Mouse (Mus musculus): ENCODE data around the gene Cym. TPM values are rescaled to one million over a fixed set of nuclear protein-coding genes. Genes with fewer than 3 reads are reported as not detected.

Cym gene
- 0.15 and 1.5 TPM in 2 replicates for polyA plus RNA-seq (2015; fragmentation: Nextera tagmentation; extraction: Ambion mirVana)

DNA sequence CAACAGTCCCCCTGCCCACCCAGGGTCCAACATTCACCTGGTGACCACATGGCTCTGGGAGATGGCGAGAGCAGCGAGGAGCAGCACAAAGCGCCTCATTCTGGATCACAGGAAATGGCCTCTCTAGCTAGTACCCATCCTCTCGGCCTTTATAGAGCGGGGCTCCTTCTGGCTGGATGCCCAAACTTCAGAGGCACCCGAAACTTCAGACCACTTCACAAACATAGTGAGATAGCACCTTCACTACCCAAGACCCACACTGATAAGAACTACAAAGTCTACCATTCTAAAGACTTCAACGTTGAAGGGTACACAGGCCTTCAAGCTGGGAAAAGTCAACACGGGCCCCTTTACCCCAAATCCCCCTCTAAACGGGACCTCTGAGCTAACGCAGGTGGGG is at the start of gene Cym:
Gene Cym (minus strand): TSS at position 125 of the 400 bp plus-strand sequence.
- no peak for ATAC-seq (ENCODE audit: insufficient number of reproducible peaks, low FRiP score, low TSS enrichment, low read depth)
- Histone ChIP-seq H3K4me3 (no peak within 1 kb of the TSS), H3K4me1 (no peaks in the 10 kb centered on the region), H3K9ac (no peak within 1 kb of the TSS), H3K36me3 (no peaks in the 10 kb centered on the region), H3K27ac (no peak within 1 kb of the TSS), H3K9me3 (no peaks in the 10 kb centered on the region), H3K4me2 (no peak within 1 kb of the TSS), H3K27me3 (0 out of 2 replicates have a peak, but pooled peaks cover 2% of the 10 kb centered on the region)
- WGBS = 78% methylated on average over 10 of the region's 10 CpGs

DNA sequence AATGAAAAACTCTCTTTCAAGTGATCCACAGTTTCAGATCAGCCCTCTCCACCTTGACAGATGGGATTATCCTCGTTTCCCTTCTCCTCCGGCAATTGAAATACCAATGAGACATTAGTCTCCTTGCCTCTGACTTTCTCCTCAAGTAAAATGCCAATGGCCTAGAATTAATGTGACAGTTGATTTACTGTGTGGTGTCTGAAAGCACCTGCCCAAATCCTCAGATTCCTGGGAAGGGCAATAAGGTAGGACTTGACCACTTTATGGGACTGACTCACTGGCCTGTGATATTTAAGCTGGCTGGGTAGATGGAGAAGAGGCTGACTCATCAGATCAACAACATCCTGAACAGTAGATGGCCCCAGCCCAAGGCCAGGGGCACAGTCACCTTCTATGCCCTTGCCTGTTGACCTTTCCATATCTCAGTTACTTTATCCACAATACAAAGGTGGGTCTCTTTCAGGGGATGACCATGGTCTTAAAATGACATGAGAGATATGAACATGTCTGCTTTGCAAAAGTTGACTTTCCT is 45.3 kb upstream of the Cym start:
- H3K4me1 ChIP-seq = no peaks in the 10 kb centered on the region
- no peaks in the 10 kb centered on the region for H3K27me3 ChIP-seq
- H3K36me3 ChIP-seq = no peaks in the 10 kb centered on the region
- H3K4me3 ChIP-seq = no peak overlapping the region
- no peak overlapping the region for H3K27ac ChIP-seq
- no peak overlapping the region for H3K9ac ChIP-seq
- ATAC-seq (ENCODE audit: insufficient number of reproducible peaks, low FRiP score, low TSS enrichment, low read depth) = no peak
- WGBS = 47% methylated on average over 2 of the region's 2 CpGs
- H3K4me2 ChIP-seq = no peak overlapping the region
- no peaks in the 10 kb centered on the region for H3K9me3 ChIP-seq

DNA sequence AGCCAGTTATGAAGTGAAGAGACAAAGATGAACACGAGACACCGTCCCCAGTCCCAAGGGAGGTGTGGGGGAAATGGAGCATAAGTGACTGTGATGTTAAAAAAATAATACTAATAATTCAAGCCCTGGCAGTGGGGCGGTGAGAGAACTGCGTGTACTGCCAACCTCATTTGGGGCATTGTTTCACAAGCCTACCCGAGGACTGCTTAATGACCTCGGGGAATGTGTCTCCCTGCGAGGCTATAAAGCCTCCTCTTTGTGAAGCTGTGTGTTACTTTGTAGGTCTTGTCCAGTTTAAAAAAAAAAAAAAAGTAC is 40.3 kb upstream of the Cym start:
- H3K4me1 ChIP-seq = peaks cover 12% of the 10 kb centered on the region
- 31% methylated on average over 7 of the region's 7 CpGs for WGBS
- no peaks in the 10 kb centered on the region for H3K36me3 ChIP-seq
- no peak overlapping the region for H3K4me3 ChIP-seq
- no peak overlapping the region for H3K27ac ChIP-seq
- no peak overlapping the region for H3K4me2 ChIP-seq
- ATAC-seq (ENCODE audit: insufficient number of reproducible peaks, low FRiP score, low TSS enrichment, low read depth) = no peak
- no peaks in the 10 kb centered on the region for H3K27me3 ChIP-seq
- no peaks in the 10 kb centered on the region for H3K9me3 ChIP-seq
- no peak overlapping the region for H3K9ac ChIP-seq

DNA sequence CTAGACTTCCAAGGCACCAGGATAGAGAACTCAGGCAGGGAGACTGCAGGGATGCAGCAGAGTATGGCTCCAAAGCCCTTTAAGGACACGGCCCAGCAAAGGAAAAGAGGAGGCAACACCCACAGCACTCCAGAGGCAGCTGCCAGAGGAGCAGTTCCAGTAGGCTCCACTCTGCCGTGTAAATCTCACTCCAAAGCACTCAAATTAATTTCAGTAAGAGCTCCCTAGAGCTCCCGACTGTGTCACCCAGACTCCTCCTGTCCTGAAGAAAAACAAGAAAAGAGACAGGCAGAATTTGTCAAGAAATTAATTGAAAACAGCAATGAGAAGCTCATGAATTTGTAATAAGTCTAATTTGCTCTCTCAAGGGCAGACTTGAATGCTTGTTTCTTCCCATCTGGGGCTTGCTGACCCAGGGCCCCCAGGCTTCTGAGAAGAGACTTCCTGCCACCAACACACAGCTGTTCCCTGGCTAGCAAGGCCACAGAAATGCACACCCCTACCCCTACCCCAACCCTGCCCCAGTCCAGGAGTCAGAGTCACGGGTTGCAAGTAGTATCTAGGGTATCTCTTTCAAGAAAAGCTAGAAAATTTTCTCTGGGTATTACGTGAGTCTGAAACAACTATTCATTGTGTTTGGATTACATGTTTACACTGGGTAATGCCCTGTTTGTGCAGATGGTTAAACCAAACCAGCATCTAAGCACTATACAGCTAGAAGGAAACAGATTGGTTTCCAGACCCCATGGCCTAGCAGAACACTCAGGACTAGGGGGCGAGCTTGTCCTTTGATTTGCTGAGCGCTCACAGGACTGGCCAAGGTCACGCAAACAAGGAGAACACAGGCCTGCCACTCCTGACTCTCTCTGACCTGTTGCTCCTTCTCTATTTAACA is 39.7 kb upstream of the Cym start:
- Histone ChIP-seq H3K4me2 (no peak overlapping the region), H3K4me3 (no peak overlapping the region), H3K27ac (no peak overlapping the region), H3K4me1 (peaks cover 12% of the 10 kb centered on the region), H3K36me3 (no peaks in the 10 kb centered on the region), H3K27me3 (no peaks in the 10 kb centered on the region), H3K9me3 (no peaks in the 10 kb centered on the region), H3K9ac (no peak overlapping the region)
- ATAC-seq (ENCODE audit: insufficient number of reproducible peaks, low FRiP score, low TSS enrichment, low read depth) = no peak
- WGBS = 36% methylated on average over 8 of the region's 8 CpGs

DNA sequence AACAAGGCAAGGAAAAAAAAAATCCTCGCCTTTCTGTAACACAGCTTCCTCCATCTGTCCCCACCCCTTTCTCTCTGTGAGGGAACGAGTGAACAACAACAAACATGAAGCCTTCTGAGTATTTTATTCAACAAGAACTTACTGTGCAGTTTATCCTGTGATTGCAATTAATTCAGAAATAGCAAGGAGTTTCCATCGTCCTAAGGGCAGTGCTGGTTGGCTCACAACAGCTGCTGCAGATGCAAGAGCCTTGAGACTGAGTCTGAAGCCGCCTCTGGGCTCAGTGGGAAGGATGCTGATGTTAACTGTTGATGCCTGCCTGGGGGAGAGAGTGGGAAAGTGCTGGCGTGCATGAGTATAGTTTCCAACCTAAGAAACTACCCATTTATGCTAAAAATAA is 36.4 kb upstream of the Cym start:
- H3K9ac ChIP-seq = no peak overlapping the region
- no peak overlapping the region for H3K27ac ChIP-seq
- ATAC-seq (ENCODE audit: insufficient number of reproducible peaks, low FRiP score, low TSS enrichment, low read depth) = no peak
- no peak overlapping the region for H3K4me3 ChIP-seq
- H3K27me3 ChIP-seq = no peaks in the 10 kb centered on the region
- H3K4me2 ChIP-seq = no peak overlapping the region
- H3K4me1 ChIP-seq = peaks cover 12% of the 10 kb centered on the region
- 48% methylated on average over 5 of the region's 5 CpGs for WGBS
- no peaks in the 10 kb centered on the region for H3K9me3 ChIP-seq
- no peaks in the 10 kb centered on the region for H3K36me3 ChIP-seq

DNA sequence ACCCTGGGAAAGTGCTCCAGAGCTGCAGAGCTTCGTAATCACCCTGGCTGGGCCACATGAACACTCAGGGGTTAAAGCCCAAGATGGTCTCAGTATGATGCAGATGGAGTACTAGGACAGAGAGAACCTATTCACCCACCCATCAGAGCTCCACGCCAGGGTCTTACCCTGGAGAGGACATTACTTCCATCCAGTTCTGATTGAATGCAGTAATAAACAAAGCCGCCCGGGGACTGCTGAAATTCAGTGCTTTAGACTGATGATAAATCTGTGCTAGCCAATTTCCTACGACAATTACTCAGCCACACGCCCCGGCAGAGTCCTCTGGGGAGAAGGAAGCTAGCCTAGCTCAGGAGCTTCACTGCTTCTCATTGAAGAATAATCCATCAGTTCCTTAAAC is 35.2 kb upstream of the Cym start:
- 47% methylated on average over 7 of the region's 7 CpGs for WGBS
- no peak overlapping the region for H3K4me2 ChIP-seq
- no peak overlapping the region for H3K27ac ChIP-seq
- H3K9me3 ChIP-seq = no peaks in the 10 kb centered on the region
- peaks cover 10% of the 10 kb centered on the region for H3K4me1 ChIP-seq
- no peak overlapping the region for H3K4me3 ChIP-seq
- H3K27me3 ChIP-seq = no peaks in the 10 kb centered on the region
- H3K36me3 ChIP-seq = no peaks in the 10 kb centered on the region
- no peak overlapping the region for H3K9ac ChIP-seq
- no peak for ATAC-seq (ENCODE audit: insufficient number of reproducible peaks, low FRiP score, low TSS enrichment, low read depth)

DNA sequence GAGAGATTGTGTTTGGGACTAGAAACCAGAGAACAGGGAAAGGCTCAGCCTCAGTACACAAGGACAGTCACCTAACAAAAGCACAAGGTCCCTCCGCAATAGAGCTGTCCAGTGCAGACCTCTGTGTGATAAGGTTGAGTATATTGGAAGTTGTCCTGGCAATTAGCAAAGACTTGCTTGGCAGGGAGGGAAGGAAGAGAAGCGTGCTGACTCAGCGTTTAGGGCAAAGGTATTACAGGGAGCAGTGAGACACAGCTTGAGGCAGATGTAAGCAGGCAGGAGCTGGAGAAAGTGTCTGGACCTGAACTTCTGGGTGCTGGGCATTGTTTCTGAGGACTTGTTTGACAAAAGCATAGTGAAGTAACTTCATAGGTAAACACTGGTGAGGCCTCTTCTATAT is 34.5 kb upstream of the Cym start:
- H3K9me3 ChIP-seq = no peaks in the 10 kb centered on the region
- peaks cover 5% of the 10 kb centered on the region for H3K4me1 ChIP-seq
- 82% methylated on average over 3 of the region's 3 CpGs for WGBS
- no peaks in the 10 kb centered on the region for H3K27me3 ChIP-seq
- ATAC-seq (ENCODE audit: insufficient number of reproducible peaks, low FRiP score, low TSS enrichment, low read depth) = no peak
- no peak overlapping the region for H3K4me3 ChIP-seq
- no peaks in the 10 kb centered on the region for H3K36me3 ChIP-seq
- H3K9ac ChIP-seq = no peak overlapping the region
- no peak overlapping the region for H3K4me2 ChIP-seq
- no peak overlapping the region for H3K27ac ChIP-seq

DNA sequence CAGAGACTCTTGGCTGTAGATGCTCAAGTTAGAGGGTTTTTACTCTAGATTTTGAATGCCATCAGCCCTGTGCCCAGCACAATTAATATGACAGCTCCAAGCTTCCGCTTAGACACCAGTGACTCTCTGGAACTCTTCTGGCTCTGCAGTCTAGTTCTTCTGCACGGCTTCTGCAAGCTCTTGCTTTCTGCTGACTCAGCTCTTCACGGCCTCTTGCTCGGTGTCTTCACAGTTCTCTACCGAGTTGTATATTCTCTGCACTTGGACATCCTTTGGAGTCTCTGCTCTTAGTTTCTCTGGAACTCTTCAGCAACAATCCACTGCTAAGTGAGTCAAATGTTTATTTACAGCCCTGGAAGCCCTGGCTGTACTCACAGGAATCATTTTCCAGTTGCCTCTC is 32.4 kb upstream of the Cym start:
- WGBS = 72% methylated on average over 5 of the region's 5 CpGs
- H3K27ac ChIP-seq = no peak overlapping the region
- no peaks in the 10 kb centered on the region for H3K4me1 ChIP-seq
- no peaks in the 10 kb centered on the region for H3K36me3 ChIP-seq
- no peak for ATAC-seq (ENCODE audit: insufficient number of reproducible peaks, low FRiP score, low TSS enrichment, low read depth)
- H3K4me2 ChIP-seq = no peak overlapping the region
- no peaks in the 10 kb centered on the region for H3K27me3 ChIP-seq
- no peaks in the 10 kb centered on the region for H3K9me3 ChIP-seq
- H3K9ac ChIP-seq = no peak overlapping the region
- H3K4me3 ChIP-seq = no peak overlapping the region

DNA sequence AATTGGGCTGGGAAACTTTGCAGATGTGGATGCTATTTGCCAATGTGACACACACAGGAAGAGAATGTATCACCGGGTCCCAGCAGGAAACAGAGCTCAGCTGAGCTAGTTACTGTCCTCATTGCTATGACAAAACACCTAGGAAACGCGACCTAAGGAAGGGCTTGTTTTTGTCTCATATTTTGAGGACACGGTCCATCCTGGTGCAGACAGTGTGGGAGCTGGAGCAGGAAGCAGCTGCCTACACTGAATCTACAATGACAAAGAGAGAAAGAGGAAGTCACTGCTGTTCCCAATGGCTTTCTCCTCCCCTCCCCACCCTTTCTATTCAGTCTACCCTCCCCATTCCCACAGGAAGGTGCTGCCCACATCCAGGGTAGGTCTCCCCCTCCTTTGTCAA is 30.5 kb upstream of the Cym start:
- WGBS = 73% methylated on average over 4 of the region's 4 CpGs
- Histone ChIP-seq H3K9me3 (no peaks in the 10 kb centered on the region), H3K4me3 (no peak overlapping the region), H3K27ac (no peak overlapping the region), H3K9ac (no peak overlapping the region), H3K4me1 (no peaks in the 10 kb centered on the region), H3K27me3 (no peaks in the 10 kb centered on the region), H3K36me3 (no peaks in the 10 kb centered on the region), H3K4me2 (no peak overlapping the region)
- ATAC-seq (ENCODE audit: insufficient number of reproducible peaks, low FRiP score, low TSS enrichment, low read depth) = no peak

DNA sequence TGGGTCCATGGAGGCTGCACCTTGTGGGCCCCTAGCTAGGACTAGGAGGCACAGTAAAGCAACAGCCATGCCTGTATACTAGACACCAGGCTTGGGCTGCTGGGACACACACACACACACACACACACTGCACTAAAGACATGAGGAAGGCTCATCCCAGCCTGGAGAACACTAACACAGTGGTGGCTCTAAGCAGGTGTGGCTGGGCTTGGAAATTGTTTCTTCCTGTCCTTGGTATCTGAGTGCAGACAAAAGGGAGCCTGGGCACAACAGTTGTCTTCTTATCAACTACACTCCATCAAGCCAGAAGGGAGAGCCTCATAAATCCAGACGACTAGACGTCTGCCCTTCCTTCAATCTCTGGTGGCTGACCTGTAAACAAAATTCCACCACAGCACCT is 28.8 kb upstream of the Cym start:
- no peak overlapping the region for H3K4me2 ChIP-seq
- no peak overlapping the region for H3K4me3 ChIP-seq
- H3K4me1 ChIP-seq = no peaks in the 10 kb centered on the region
- ATAC-seq (ENCODE audit: insufficient number of reproducible peaks, low FRiP score, low TSS enrichment, low read depth) = no peak
- no peaks in the 10 kb centered on the region for H3K36me3 ChIP-seq
- no peaks in the 10 kb centered on the region for H3K27me3 ChIP-seq
- WGBS = 24% methylated on average over 2 of the region's 2 CpGs
- H3K9me3 ChIP-seq = no peaks in the 10 kb centered on the region
- H3K9ac ChIP-seq = no peak overlapping the region
- no peak overlapping the region for H3K27ac ChIP-seq

DNA sequence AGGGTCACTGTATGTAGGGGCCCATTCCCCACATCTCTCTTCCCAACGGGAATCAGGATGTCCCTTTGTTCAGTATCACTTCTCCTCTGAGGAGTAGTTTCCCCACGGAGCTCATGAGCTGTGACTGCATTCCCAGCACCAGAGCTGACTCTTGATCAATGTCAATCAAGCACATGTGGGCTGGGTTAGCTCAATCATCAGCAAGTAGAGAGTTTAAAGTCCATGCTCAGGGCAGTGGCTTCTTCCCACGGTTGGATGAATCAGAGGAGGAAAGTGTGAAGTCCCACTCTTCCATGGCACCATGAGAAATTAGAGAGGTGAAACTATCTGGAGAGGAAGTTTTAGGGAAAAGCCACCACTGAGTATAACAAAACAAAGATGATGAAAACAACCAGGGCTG is 27.5 kb upstream of the Cym start:
- no peaks in the 10 kb centered on the region for H3K27me3 ChIP-seq
- no peak overlapping the region for H3K4me3 ChIP-seq
- ATAC-seq (ENCODE audit: insufficient number of reproducible peaks, low FRiP score, low TSS enrichment, low read depth) = no peak
- no peak overlapping the region for H3K4me2 ChIP-seq
- no peaks in the 10 kb centered on the region for H3K4me1 ChIP-seq
- 63% methylated on average over 3 of the region's 3 CpGs for WGBS
- H3K9ac ChIP-seq = no peak overlapping the region
- H3K27ac ChIP-seq = no peak overlapping the region
- no peaks in the 10 kb centered on the region for H3K36me3 ChIP-seq
- no peaks in the 10 kb centered on the region for H3K9me3 ChIP-seq

DNA sequence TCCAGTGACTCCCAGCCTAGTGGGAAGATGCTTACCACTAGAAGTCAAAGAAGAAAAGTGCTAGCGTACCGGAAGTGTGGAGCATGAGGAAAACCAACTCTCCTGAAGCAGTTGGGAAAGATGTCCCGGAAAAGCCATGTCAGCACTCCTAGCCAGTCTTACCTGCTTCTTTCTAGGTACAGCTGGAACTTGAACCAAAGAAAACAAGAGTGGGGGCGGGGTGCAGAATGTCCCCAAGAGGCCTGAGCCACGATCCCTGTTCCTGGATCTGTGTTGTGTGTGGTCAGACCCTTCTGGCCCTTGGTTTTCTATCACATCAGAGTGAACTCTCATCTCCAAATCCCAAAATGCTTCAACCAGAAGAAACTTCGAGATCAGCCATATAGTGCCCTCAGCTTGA is 25.3 kb upstream of the Cym start:
- Histone ChIP-seq H3K27me3 (no peaks in the 10 kb centered on the region), H3K27ac (no peak overlapping the region), H3K9ac (no peak overlapping the region), H3K36me3 (no peaks in the 10 kb centered on the region), H3K9me3 (no peaks in the 10 kb centered on the region), H3K4me2 (no peak overlapping the region), H3K4me1 (no peaks in the 10 kb centered on the region), H3K4me3 (no peak overlapping the region)
- 74% methylated on average over 6 of the region's 6 CpGs for WGBS
- no peak for ATAC-seq (ENCODE audit: insufficient number of reproducible peaks, low FRiP score, low TSS enrichment, low read depth)
